Mouse (Mus musculus) neural tube, embryonic 11.5 days (tissue): Measurements from ENCODE around the gene Nptxr. TPM values are rescaled to one million over a fixed set of nuclear protein-coding genes. Genes with fewer than 3 reads are reported as not detected.

ENCODE experiments used
- ATAC-seq: fragments of 200-750 bp; cut with Nextera tagmentation; 2 replicates; pipeline ENCODE4 v1.8.0; 2017; ENCODE audit warnings: moderate number of reproducible peaks, mild to moderate bottlenecking, moderate TSS enrichment, moderate library complexity; ENCODE audit not compliant: insufficient read depth, low FRiP score, low TSS enrichment
- DNase-seq: peaks from one replicate; pipeline ENCODE4 v3.0.0-alpha.2; 2015; ENCODE audit warnings: low spot score
- H3K27ac ChIP-seq: fragments of 300-500 bp; sonication (generic); 2 replicates; pipeline ENCODE4 v1.5.1; 2014; ENCODE audit warnings: low read depth, mild to moderate bottlenecking, low read length
- H3K27me3 ChIP-seq: fragments of 300-500 bp; sonication (generic); 2 replicates; pipeline ENCODE4 v1.6.1; 2014; ENCODE audit warnings: mild to moderate bottlenecking, low read length, mixed read lengths; ENCODE audit not compliant: control insufficient read depth, insufficient read depth
- H3K36me3 ChIP-seq: fragments of 300-500 bp; sonication (generic); 2 replicates; pipeline ENCODE4 v1.6.1; 2014; ENCODE audit warnings: mild to moderate bottlenecking, low read length, moderate library complexity, mixed read lengths; ENCODE audit not compliant: control insufficient read depth, insufficient read depth
- H3K4me1 ChIP-seq: fragments of 300-500 bp; sonication (generic); 2 replicates; pipeline ENCODE4 v1.6.1; 2014; ENCODE audit warnings: low read length, mixed read lengths; ENCODE audit not compliant: control insufficient read depth, insufficient read depth
- H3K4me2 ChIP-seq: fragments of 300-500 bp; sonication (generic); 2 replicates; pipeline ENCODE4 v1.6.1; 2014; ENCODE audit warnings: low read depth, mild to moderate bottlenecking, moderate library complexity
- H3K4me3 ChIP-seq: fragments of 300-500 bp; sonication (generic); 2 replicates; pipeline ENCODE4 v1.5.1; 2014; ENCODE audit warnings: low read depth, low read length
- H3K9ac ChIP-seq: fragments of 300-500 bp; sonication (generic); 2 replicates; pipeline ENCODE4 v1.6.1; 2014; ENCODE audit warnings: mild to moderate bottlenecking, low read length
- H3K9me3 ChIP-seq: fragments of 300-500 bp; sonication (generic); 2 replicates; pipeline ENCODE4 v1.6.1; 2016; ENCODE audit warnings: low read length; ENCODE audit not compliant: control insufficient read depth
- WGBS: fragments of 180-500 bp; shearing (Covaris S2); extraction: QIAGEN DNeasy Blood & Tissue Kit; methylation state at CpG from one replicate; pipeline ENCODE4 v1.1.7; 2014; 5-methylcytosine and 5-hydroxymethylcytosine counted together
- polyA plus RNA-seq: library from polyadenylated mRNA; unstranded; fragments of >200 nt; fragmentation: Nextera tagmentation; extraction: Ambion mirVana; gene quantifications from 2 replicates; pipeline ENCODE4 v1.2.1, GENCODE M21; 2014

Nptxr gene
- polyA plus RNA-seq, 1 experiment from 2014 or later: 2.0 TPM

DNA sequence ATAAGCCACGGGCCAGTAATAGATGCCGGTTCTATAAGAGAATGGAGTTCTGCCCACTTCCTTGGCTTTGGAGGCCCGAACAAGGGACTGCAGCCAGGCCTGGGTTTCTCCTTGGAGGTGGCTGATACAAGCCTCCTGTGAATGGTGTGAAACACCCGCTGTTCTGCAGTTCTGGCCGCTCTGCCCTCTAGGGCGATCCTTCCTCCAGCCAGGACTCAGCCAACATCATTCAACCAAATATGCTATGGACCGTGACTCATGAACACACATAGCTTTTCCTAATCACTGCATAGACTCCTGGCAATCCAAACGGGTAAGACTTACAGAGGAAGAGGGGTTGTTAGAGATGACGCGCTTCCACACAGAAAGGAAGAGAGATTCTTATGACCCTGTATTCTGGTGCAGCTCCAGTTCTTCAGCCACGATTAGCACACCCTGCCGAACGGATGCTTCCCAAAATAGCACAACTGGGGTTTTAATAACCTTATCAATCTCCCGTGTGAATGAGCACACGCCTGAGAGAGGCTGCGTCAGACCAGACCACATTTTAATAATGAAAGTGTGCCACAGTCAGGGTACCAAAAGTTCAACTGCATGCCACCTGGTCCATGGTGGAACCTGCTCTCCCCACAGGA, 37.1 kb downstream of the Nptxr start:
- Histone ChIP-seq H3K4me2 (no peak overlapping the region), H3K4me1 (no peaks in the 10 kb centered on the region), H3K4me3 (no peak overlapping the region), H3K27ac (no peak overlapping the region), H3K9me3 (no peaks in the 10 kb centered on the region), H3K27me3 (no peaks in the 10 kb centered on the region), H3K36me3 (no peaks in the 10 kb centered on the region; the same call in 1 of the 2 replicates), H3K9ac (no peak overlapping the region)
- 89% methylated on average over 16 of the region's 16 CpGs for WGBS
- ATAC-seq: no peak
- no peak for DNase-seq

DNA sequence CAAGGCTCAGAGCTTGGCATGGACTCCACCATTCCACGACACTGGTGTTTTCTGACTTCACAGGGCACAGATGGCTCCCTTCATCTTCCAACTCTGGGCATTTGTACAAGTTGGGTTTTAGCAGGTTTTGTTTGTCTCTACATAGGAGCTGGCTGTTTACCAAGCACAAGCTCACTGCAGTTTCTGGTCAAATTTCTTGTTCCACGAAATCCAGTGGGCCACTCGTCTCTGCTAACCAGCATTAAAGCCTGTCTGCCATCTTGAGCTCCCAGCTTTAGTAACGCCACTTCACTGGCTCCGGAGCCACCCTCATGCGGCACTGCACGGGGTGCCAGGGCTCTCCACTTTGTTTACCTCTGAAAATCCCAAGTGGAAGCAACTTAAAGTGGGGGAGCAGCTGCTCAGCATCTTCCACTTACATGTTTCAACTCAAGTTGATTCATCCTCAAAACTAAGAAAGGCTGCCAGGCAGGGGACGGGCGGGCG, 37.9 kb downstream of the Nptxr start:
- WGBS: 94% methylated on average over 10 of the region's 10 CpGs
- no peak overlapping the region for H3K27ac ChIP-seq
- no peak overlapping the region for H3K4me3 ChIP-seq
- no peaks in the 10 kb centered on the region for H3K4me1 ChIP-seq
- ATAC-seq (no peak), DNase-seq (no peak)
- H3K36me3 ChIP-seq: no peaks in the 10 kb centered on the region; the same call in 1 of the 2 replicates
- H3K9me3 ChIP-seq: no peaks in the 10 kb centered on the region
- H3K9ac ChIP-seq: no peak overlapping the region
- no peaks in the 10 kb centered on the region for H3K27me3 ChIP-seq
- no peak overlapping the region for H3K4me2 ChIP-seq

- Histone ChIP-seq H3K9ac (no peak overlapping the region), H3K36me3 (no peaks in the 10 kb centered on the region; the same call in 1 of the 2 replicates), H3K9me3 (no peaks in the 10 kb centered on the region), H3K4me3 (no peak overlapping the region), H3K4me2 (no peak overlapping the region), H3K27me3 (no peaks in the 10 kb centered on the region), H3K4me1 (no peaks in the 10 kb centered on the region), H3K27ac (no peak overlapping the region)
- WGBS: 69% methylated on average over 10 of the region's 10 CpGs
- ATAC-seq (no peak), DNase-seq (no peak)
Measured at GRCm38 (mm10) chr15:79766168-79766567, 38.4 kb downstream of the Nptxr start.

- 80% methylated on average over 2 of the region's 2 CpGs for whole genome bisulfite sequencing
- H3K4me2 ChIP-seq: no peak overlapping the region
- no peaks in the 10 kb centered on the region for H3K9me3 ChIP-seq
- H3K27me3 ChIP-seq: no peaks in the 10 kb centered on the region
- no peak overlapping the region for H3K4me3 ChIP-seq
- no peak overlapping the region for H3K9ac ChIP-seq
- ATAC-seq: no peak
- no peaks in the 10 kb centered on the region for H3K4me1 ChIP-seq
- no peak for DNase-seq
- no peaks in the 10 kb centered on the region; the same call in 1 of the 2 replicates for H3K36me3 ChIP-seq
- H3K27ac ChIP-seq: no peak overlapping the region
Measured at GRCm38 (mm10) chr15:79765361-79765760, 39.2 kb downstream of the Nptxr start.

GRCm38 (mm10) chr15:79764539-79765267, 39.9 kb downstream of the Nptxr start:
- Histone ChIP-seq H3K27me3 (no peaks in the 10 kb centered on the region), H3K27ac (no peak overlapping the region), H3K9me3 (no peaks in the 10 kb centered on the region), H3K4me1 (no peaks in the 10 kb centered on the region), H3K9ac (no peak overlapping the region), H3K4me2 (no peak overlapping the region), H3K36me3 (no peaks in the 10 kb centered on the region; the same call in 1 of the 2 replicates), H3K4me3 (no peak overlapping the region)
- no peak for ATAC-seq
- DNase-seq: no peak
- WGBS: 81% methylated on average over 11 of the region's 11 CpGs

- 93% methylated on average over 7 of the region's 7 CpGs for WGBS
- Histone ChIP-seq H3K36me3 (no peaks in the 10 kb centered on the region; the same call in 1 of the 2 replicates), H3K9ac (no peak overlapping the region), H3K27me3 (no peaks in the 10 kb centered on the region), H3K4me3 (no peak overlapping the region), H3K4me2 (no peak overlapping the region), H3K4me1 (no peaks in the 10 kb centered on the region), H3K9me3 (no peaks in the 10 kb centered on the region), H3K27ac (no peak overlapping the region)
- no peak for DNase-seq
- ATAC-seq: no peak
Measured at GRCm38 (mm10) chr15:79763601-79764246, 40.8 kb downstream of the Nptxr start.

- DNase-seq (no peak), ATAC-seq (no peak)
- Histone ChIP-seq H3K9ac (no peak overlapping the region), H3K4me2 (no peak overlapping the region), H3K36me3 (no peaks in the 10 kb centered on the region; the same call in 1 of the 2 replicates), H3K27ac (no peak overlapping the region), H3K4me3 (no peak overlapping the region), H3K4me1 (no peaks in the 10 kb centered on the region), H3K9me3 (no peaks in the 10 kb centered on the region), H3K27me3 (no peaks in the 10 kb centered on the region)
- WGBS: 89% methylated on average over 9 of the region's 9 CpGs
Measured at GRCm38 (mm10) chr15:79763001-79763400, 41.6 kb downstream of the Nptxr start.

- no peak for DNase-seq
- H3K9me3 ChIP-seq: no peaks in the 10 kb centered on the region
- H3K27ac ChIP-seq: no peak overlapping the region
- H3K27me3 ChIP-seq: no peaks in the 10 kb centered on the region
- no peak for ATAC-seq
- no peak overlapping the region for H3K4me3 ChIP-seq
- H3K4me2 ChIP-seq: no peak overlapping the region
- WGBS: 86% methylated on average over 6 of the region's 6 CpGs
- no peaks in the 10 kb centered on the region for H3K4me1 ChIP-seq
- no peaks in the 10 kb centered on the region; the same call in 1 of the 2 replicates for H3K36me3 ChIP-seq
- H3K9ac ChIP-seq: no peak overlapping the region
Measured at GRCm38 (mm10) chr15:79760956-79761355, 43.6 kb downstream of the Nptxr start.
